Mouse (Mus musculus): ENCODE results near the gene Tnrc18. TPM values are rescaled to one million over a fixed set of nuclear protein-coding genes. Genes with fewer than 3 reads are reported as not detected.

Tnrc18 gene
- total and polyA plus RNA-seq, 2 experiments from 2014 or later, result 19.4 to 114 TPM

DNA sequence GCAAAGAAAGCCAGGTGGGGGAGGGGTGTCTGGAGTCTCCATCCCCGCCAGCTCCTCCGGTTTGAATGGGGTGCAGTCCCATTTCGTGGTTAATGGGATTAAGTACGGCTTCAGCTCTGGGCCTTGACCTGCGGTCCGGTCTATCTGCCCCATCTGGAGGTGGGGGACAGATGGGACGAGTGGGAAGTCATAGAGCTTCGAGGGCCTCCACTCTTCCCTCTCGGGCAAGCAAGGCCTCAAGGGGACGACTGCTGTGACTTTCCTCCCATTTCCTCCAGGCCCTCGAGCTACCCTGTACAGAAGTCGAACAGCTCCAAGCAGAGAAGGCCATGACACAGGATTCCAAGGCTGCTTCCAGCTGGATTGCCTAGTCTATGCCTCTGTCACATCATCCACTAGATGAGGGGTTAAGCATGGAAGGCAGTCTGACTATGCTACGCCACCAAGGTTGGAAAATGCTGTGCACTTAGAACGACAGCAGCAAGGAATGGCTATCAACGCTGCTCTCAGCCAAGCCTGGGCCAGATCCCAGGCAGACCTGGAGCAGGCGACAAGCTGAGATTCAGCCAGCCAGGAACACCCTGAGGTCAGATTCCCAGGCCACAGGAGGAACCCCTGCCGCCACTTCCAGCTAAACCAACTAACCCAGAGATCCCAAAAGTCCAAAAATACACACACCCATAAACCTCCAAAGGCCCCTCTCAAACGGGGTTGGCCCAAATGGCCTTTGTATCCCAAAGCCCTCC, 4.3 kb downstream of the Tnrc18 start:
- Histone ChIP-seq H3K9ac (replicated peaks; ENCODE audit: low read length, poor library complexity, severe bottlenecking) (peak overlapping the region; percentile 100), H3K36me3 (ENCODE audit: insufficient read depth, low read length) (0 out of 2 replicates have a peak, but pooled peaks cover 2% of the 10 kb centered on the region), H3K4me2 (ENCODE audit: low read depth, low read length, poor library complexity, severe bottlenecking) (peak overlapping the region; percentile 96), H3K4me3 (ENCODE audit: low read depth, low read length) (peak overlapping the region; percentile 98), H3K9me3 (ENCODE audit: low read length) (no peaks in the 10 kb centered on the region), H3K27ac (ENCODE audit: low read depth, low read length) (peak overlapping the region; percentile 100), H3K27me3 (ENCODE audit: insufficient read depth, low read length) (no peaks in the 10 kb centered on the region), H3K4me1 (ENCODE audit: insufficient read depth, low read length) (peaks cover 26% of the 10 kb centered on the region)
- no peak for DNase-seq (ENCODE audit: low spot score)
- TF ChIP-seq CTCF (IDR thresholded peaks at IDR 0.05), result no peak
- no peak for ATAC-seq (ENCODE audit: low FRiP score)
- WGBS, result 1% methylated on average over 18 of the region's 18 CpGs

DNA sequence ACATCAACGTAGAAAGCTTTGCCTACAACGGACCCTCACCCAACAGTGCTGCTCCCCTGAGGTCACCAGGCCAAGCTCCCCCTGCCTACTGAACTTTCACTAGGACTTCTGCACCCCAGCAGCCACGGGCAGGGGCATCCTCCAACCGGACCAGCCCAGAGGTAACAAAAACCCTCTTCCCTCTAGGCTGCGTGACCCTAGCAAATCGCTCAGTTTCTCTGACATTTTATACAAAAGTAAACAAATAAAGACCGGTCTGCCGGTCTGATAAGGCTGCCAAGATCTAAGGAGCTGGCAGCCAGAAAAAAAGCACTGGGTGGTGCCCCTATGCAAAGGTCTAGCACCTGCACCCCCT, 4.9 kb downstream of the Tnrc18 start:
- Histone ChIP-seq H3K4me1 (ENCODE audit: insufficient read depth, low read length) (peaks cover 26% of the 10 kb centered on the region), H3K27ac (ENCODE audit: low read depth, low read length) (peak overlapping the region; percentile 100), H3K36me3 (ENCODE audit: insufficient read depth, low read length) (0 out of 2 replicates have a peak, but pooled peaks cover 2% of the 10 kb centered on the region), H3K9me3 (ENCODE audit: low read length) (no peaks in the 10 kb centered on the region), H3K27me3 (ENCODE audit: insufficient read depth, low read length) (no peaks in the 10 kb centered on the region), H3K4me3 (ENCODE audit: low read depth, low read length) (peak overlapping the region; percentile 98), H3K4me2 (ENCODE audit: low read depth, low read length, poor library complexity, severe bottlenecking) (peak overlapping the region; percentile 96), H3K9ac (replicated peaks; ENCODE audit: low read length, poor library complexity, severe bottlenecking) (peak overlapping the region; percentile 100)
- ATAC-seq (ENCODE audit: low FRiP score) (no peak), DNase-seq (ENCODE audit: low spot score) (no peak)
- 5% methylated on average over 8 of the region's 8 CpGs for WGBS
- no peak for TF ChIP-seq CTCF (IDR thresholded peaks at IDR 0.05)

DNA sequence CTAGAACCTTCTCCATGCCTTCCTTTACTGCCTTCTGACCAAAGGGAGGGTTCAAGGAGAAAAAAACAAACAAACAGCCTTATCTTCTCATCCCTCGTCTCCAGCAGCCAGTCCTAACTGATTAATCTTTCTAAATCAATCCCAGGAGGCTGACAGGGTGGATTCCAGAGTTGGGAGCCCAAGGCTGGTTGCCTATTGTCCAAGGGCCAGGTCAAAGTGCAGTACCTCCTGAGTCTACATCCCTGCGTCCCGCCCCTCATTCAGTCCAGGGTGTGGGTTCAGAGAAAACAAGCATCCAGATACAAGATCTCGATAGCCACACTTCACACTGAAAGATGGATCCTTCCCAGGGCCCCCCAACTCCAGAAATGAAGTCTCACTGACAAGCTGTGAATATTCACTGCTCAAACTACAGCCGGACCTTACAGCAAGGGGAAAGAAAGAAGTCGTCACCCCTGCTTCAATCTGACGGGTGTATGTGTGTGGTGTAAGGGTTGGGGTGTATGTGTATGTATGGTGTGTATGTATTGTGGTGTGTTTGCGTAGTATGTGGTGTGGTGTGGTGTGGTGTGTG, 5.5 kb downstream of the Tnrc18 start:
- TF ChIP-seq CTCF (IDR thresholded peaks at IDR 0.05), result no peak
- Histone ChIP-seq H3K27me3 (ENCODE audit: insufficient read depth, low read length) (no peaks in the 10 kb centered on the region), H3K36me3 (ENCODE audit: insufficient read depth, low read length) (0 out of 2 replicates have a peak, but pooled peaks cover 2% of the 10 kb centered on the region), H3K27ac (ENCODE audit: low read depth, low read length) (peak overlapping the region; percentile 100), H3K4me2 (ENCODE audit: low read depth, low read length, poor library complexity, severe bottlenecking) (peak overlapping the region; percentile 96), H3K9me3 (ENCODE audit: low read length) (no peaks in the 10 kb centered on the region), H3K9ac (replicated peaks; ENCODE audit: low read length, poor library complexity, severe bottlenecking) (peak overlapping the region; percentile 100), H3K4me1 (ENCODE audit: insufficient read depth, low read length) (peaks cover 26% of the 10 kb centered on the region), H3K4me3 (ENCODE audit: low read depth, low read length) (peak overlapping the region; percentile 98)
- ATAC-seq (ENCODE audit: low FRiP score), result no peak
- DNase-seq (ENCODE audit: low spot score), result no peak
- 14% methylated on average over 8 of the region's 8 CpGs for WGBS

DNA sequence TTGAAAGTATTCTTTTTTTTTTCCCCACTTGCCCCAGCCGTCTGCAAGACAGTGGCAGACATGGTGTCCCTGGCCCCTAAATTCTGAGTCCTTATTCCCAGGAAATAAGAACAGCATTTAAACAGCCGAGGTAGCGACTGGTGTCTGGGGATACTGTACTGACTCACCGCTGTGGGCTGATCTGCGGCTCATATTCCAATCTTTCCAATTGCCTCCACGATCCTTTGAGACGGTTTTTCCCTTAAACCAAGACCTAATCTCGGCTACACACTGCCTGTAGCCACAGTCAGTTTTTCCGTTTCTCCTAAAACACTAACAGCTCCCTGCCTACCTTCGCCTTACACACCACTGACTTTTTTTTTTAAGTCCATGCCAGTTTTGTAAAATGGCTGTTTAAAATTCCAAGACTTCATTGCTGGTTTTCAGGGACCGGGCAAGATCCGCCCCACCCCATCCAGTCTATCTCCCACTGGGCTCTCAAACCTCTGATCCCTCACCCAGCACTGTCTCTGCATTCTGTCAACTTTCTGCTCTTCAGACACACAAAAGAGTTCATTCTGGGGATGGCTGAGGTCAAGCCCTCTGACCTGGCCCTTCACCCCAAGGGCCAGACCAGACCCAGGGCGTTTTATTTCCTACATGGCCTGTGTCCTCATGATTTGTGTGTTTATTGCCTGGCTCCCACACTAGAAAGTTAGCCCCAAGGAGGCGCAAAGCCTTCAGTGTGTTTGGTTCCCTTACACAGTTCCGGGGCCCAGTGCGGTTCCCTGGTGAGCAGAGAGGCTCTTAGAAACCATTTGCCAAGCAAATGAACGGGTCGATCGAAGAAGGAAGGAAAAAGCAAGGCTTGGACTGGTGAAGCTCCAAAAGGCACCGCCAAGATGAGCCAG, 6.5 kb downstream of the Tnrc18 start:
- Histone ChIP-seq H3K9me3 (ENCODE audit: low read length) (no peaks in the 10 kb centered on the region), H3K9ac (replicated peaks; ENCODE audit: low read length, poor library complexity, severe bottlenecking) (peak overlapping the region; percentile 100), H3K27ac (ENCODE audit: low read depth, low read length) (peak overlapping the region; percentile 100; the same call in 1 of the 2 replicates), H3K4me2 (ENCODE audit: low read depth, low read length, poor library complexity, severe bottlenecking) (peak overlapping the region; percentile 96), H3K36me3 (ENCODE audit: insufficient read depth, low read length) (0 out of 2 replicates have a peak, but pooled peaks cover 2% of the 10 kb centered on the region), H3K4me3 (ENCODE audit: low read depth, low read length) (peak overlapping the region; percentile 98), H3K27me3 (ENCODE audit: insufficient read depth, low read length) (no peaks in the 10 kb centered on the region), H3K4me1 (ENCODE audit: insufficient read depth, low read length) (peaks cover 26% of the 10 kb centered on the region)
- TF ChIP-seq CTCF (IDR thresholded peaks at IDR 0.05), result no peak
- no peak for DNase-seq (ENCODE audit: low spot score)
- ATAC-seq (ENCODE audit: low FRiP score), result no peak
- WGBS, result 10% methylated on average over 20 of the region's 20 CpGs

DNA sequence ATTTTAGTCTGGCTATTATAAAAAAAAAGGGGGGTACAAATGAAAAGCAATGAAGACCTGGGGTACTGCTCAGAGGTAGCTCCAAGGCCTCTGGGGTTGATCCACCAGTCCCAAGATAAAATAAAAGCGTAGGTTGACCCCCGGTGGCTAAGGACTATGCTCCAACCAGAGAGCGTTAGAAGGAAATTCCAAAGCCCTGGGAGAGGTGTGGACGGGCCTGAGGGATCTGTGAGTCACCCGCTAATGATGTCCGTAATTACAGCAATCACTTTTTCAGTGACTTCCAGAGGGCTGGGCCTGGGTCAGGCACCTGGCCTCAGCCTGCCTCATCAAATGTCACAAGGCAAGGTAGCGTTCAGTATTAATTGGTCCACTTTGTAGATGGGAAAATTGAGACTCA, 9.8 kb downstream of the Tnrc18 start:
- Histone ChIP-seq H3K27ac (ENCODE audit: low read depth, low read length) (no peak overlapping the region), H3K4me3 (ENCODE audit: low read depth, low read length) (no peak overlapping the region), H3K36me3 (ENCODE audit: insufficient read depth, low read length) (0 out of 2 replicates have a peak, but pooled peaks cover 2% of the 10 kb centered on the region), H3K4me2 (ENCODE audit: low read depth, low read length, poor library complexity, severe bottlenecking) (no peak overlapping the region), H3K9me3 (ENCODE audit: low read length) (no peaks in the 10 kb centered on the region), H3K9ac (replicated peaks; ENCODE audit: low read length, poor library complexity, severe bottlenecking) (no peak overlapping the region), H3K4me1 (ENCODE audit: insufficient read depth, low read length) (peaks cover 28% of the 10 kb centered on the region), H3K27me3 (ENCODE audit: insufficient read depth, low read length) (no peaks in the 10 kb centered on the region)
- no peak for DNase-seq (ENCODE audit: low spot score)
- ATAC-seq (ENCODE audit: low FRiP score), result no peak
- 89% methylated on average over 7 of the region's 7 CpGs for WGBS
- no peak for TF ChIP-seq CTCF (IDR thresholded peaks at IDR 0.05)
